Mouse (Mus musculus): ENCODE results near the gene Dbn1.

The Dbn1 gene

DNA sequence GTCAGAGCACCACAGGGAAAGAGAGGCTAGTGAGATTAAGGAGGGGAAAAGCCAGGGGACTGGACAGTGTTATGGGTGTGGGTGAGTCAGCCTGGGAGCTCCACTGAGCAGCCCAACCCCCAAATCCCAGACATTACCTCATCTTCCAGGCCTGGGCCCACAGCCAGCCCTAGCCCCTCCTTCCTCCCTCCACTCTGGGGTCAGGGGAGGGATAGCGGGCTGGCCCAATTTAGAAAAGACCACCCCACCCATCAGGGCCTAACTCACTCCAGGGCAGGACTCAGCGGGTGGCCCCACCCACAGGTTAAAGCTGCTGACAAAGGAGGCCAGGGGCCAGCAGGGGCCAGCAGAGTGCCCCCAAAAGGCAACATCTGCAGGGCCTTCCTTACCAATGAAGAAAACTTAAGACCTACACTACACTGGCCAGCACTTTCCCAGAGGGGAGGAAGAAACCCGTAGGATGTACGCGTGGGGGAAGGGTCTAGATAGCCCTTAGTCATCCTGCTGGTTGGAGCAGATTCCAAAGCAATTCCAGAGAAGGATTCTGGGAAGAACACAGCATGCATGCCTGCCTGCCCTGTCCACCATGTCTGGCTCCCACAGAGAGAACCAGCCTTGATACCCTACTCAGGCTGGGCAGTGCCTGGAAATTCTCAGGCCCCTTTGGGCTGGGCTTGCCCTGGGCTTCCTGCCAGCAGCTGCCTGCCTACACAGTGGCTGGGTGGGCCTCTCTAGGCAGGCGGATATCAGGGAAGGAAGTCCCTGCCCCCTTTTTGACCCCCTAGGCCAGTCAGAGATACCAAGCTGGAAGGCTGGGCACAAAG is 23.0 kb upstream of the Dbn1 start:
- no peak for DNase-seq (ENCODE audit: low spot score)

- DNase-seq (ENCODE audit: low spot score) = no peak
These were observed 22.4 kb upstream of the Dbn1 start for GRCm38 (mm10) chr13:55510332-55510667.

DNA sequence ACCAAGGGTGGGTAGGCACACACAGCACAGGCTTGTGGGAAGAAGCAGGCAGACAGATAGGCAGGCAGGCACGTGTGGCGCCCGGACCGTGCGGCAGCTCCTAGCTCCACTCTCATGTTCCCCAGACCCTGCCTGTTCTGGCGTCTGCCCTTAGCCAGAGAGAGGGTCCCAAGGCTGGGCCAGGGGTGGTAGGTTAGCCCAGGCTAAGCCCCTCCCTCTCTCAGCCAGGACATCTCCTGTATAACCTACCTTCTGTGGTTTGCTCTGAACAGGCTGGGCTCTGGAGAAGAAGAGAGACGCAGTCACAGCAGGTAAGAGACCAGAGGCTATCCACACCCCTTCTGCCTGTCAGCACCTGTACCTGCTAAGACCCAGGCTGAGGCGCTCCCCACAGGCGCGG is 20.6 kb upstream of the Dbn1 start:
- no peak for DNase-seq (ENCODE audit: low spot score)

DNA sequence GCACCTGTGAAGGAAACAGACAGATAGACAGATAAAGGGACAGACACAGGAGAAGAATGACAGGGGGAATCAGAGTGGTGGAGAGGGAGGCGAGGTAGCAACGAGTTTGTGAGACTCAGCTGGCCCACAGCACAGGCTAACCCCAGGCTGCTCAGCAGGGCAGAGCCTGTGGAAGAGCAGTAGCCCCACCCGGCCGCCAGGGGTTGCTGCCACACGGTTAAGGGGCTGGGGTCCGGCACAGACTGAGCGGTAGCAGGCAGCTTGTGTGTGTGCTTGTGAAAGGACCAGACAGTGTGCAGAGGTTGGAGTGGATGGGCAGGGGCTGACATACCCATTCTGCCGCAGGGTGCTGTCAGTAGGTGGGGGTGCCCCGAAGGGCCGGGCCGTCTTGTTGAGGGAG is 20.0 kb upstream of the Dbn1 start:
- no peak for DNase-seq (ENCODE audit: low spot score)

GRCm38 (mm10) chr13:55506697-55507096 is 18.8 kb upstream of the Dbn1 start:
- no peak for DNase-seq (ENCODE audit: low spot score)

DNA sequence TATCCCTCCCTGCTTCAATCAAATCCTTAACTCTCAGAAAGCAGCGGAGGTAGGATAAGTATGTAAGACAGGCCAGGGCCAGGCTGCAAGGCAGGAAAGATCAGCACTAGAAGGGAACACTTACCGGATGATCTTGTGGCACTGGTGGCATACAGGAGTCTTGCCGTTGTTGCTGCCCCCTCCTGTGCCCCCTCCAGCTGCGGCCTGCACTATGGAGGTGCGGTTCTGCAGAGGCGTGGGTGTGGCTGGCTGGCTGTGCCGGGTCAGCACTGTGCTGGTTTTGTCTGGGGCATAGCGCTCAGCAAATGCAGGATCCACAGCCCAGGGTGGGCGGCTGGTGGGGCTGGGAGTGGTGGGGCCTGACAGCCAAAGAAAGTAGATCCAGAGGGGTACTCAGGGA is 17.9 kb upstream of the Dbn1 start:
- no peak for DNase-seq (ENCODE audit: low spot score)

GRCm38 (mm10) chr13:55504390-55504789 is 16.5 kb upstream of the Dbn1 start:
- no peak for DNase-seq (ENCODE audit: low spot score)

- DNase-seq (ENCODE audit: low spot score) = no peak
These were observed 14.5 kb upstream of the Dbn1 start for GRCm38 (mm10) chr13:55502405-55502804.

- no peak for DNase-seq (ENCODE audit: low spot score)
These were observed 12.7 kb upstream of the Dbn1 start for GRCm38 (mm10) chr13:55500575-55500974.

- DNase-seq (ENCODE audit: low spot score) = no peak
These were observed 11.0 kb upstream of the Dbn1 start for GRCm38 (mm10) chr13:55498906-55499305.

DNA sequence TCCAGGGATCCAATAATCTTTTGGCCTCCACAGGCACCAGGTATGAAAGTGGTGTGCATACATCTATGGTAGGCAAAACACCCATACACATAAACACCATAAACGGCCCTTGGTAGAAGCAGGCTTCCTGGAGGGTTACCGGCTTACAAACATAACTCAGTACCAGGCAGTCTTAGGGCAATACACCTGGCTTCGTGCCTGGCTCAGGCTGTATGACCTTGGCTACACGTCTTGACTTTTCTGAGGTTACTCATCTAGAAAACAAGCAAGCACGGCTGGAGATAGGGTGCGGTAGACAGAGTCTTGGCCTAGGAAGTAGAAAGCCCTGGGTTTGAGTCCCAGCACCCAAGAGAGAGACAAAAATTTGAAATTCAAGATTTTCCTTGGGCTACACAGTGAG is 8.8 kb upstream of the Dbn1 start:
- no peak for DNase-seq (ENCODE audit: low spot score)

DNA sequence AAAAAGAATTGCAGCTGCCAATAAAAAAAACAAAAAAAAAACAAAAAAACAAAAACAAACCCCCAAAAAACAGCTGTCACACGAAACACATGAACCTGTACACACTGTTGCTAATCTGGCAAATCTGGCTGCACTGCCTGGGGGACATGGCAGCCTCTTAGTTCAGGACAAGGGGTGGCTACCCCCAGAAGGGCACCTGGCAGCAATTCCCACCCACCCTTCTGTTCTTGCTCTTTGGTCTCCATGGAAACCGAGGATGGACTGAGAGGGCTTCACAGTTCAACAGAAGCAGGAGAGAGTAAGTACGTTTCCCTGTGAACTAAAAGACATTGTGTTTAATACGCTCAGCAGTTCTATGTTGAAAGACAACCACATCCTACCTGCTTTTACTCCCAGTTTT is 7.8 kb upstream of the Dbn1 start:
- no peak for DNase-seq (ENCODE audit: low spot score)

DNA sequence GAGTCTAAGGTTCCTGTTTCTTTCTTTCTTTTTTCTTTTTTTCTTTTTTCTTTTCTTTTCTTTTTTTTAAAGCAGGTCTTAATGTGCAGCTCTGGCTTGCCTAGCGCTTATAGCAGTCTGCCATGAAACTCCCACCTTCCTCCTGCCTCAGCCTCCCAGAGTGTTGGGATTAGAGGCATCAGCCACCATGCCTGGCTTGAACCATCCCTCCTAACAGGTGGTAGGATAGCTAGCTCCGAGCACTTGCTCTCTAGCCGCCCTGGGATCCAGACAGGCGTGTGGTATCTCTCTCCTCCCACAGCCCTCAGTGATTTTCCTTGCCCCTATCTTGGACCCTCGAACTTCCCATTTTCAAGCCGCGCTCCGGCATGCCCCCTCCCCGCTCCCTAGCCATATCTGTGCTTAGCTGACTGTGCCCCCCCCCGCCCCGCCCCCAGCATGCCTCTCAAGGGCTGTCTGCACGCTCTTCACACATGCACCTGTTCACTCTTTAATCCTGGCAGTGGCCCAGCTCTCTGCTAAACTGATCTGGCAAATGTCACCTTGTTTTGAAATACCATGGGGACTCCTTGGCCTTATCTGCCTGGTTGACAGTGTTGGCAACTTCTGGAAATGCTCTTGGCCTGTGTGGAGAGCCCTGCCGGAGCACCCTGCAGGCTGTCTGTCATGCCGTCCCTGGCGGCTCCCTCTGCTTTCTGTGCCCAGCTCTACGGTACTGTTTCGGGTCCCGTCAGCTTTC is 7.1 kb upstream of the Dbn1 start:
- no peak for DNase-seq (ENCODE audit: low spot score)

GRCm38 (mm10) chr13:55494257-55494656 is 6.3 kb upstream of the Dbn1 start:
- no peak for DNase-seq (ENCODE audit: low spot score)

DNA sequence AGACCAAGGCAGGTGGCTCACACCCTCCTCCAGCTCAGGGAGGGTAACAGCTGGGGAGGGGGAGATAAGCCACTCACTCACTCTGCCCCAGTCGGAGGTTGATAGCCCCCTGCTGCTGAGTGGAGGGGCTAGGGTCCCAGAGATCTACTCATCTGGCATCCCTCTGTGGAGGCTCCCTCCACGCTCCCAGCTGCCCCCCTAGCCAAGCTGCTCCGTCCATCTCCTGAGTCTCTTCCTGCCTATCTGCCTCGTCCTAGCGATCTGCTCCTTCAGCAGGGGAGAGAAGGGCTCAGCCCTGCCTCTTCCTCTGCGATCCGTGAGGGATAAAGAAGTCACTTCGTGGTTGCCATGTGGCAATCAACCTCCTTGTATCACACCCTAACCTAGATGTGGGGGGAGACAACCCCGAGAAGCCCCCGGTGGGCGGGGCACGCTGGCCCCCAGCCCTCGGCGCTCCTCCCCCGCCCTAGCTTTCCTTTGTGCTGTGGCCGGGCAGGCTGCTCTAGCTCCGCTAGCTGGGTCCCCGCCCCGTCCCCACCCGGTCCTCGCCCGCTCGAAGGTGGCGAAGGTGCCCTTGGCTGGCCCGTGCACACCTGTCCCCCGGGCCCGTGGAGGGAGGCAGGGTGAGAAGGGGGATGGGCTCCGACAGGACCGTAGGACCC is 864 bp downstream of the Dbn1 start:
- DNase-seq (ENCODE audit: low spot score) = no peak

GRCm38 (mm10) chr13:55486029-55486794 is 1.7 kb downstream of the Dbn1 start:
- DNase-seq (ENCODE audit: low spot score) = no peak

DNA sequence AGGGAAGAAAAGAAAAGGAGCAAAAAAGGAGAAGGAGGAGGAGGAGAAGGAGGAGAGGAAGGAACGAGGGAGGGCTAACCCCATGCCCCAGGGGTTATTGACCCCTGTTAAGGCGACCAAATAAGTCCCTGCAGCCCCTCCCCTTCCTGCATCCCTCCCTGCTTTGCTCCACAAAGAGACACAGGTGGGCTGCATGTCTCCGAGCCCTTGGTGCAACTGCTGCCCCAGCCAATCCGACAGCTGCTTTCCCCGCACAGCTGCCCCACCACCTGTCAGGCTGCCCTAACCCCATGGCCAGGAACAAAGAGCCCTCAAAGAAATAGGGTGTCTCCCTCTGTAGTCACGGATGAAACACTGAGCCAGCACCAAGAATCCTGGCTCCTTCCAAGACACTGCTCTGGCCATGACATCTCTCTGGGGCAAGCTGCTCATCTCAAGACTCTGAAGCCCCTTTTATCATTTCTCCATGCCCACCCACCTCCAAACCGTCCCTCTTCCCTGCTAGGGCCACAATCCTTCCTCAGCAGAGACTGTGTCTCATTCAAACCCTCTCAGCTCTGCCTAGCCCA is 3.3 kb downstream of the Dbn1 start:
- no peak for DNase-seq (ENCODE audit: low spot score)

- peak; percentile 72 for DNase-seq (ENCODE audit: low spot score)
These were observed 4.3 kb downstream of the Dbn1 start for GRCm38 (mm10) chr13:55483593-55483992.

GRCm38 (mm10) chr13:55483071-55483470 is 4.8 kb downstream of the Dbn1 start:
- no peak for DNase-seq (ENCODE audit: low spot score)

- no peak for DNase-seq (ENCODE audit: low spot score)
These were observed 5.4 kb downstream of the Dbn1 start for GRCm38 (mm10) chr13:55482542-55482941.

GRCm38 (mm10) chr13:55479929-55480328 is 8.0 kb downstream of the Dbn1 start:
- DNase-seq (ENCODE audit: low spot score) = no peak

DNA sequence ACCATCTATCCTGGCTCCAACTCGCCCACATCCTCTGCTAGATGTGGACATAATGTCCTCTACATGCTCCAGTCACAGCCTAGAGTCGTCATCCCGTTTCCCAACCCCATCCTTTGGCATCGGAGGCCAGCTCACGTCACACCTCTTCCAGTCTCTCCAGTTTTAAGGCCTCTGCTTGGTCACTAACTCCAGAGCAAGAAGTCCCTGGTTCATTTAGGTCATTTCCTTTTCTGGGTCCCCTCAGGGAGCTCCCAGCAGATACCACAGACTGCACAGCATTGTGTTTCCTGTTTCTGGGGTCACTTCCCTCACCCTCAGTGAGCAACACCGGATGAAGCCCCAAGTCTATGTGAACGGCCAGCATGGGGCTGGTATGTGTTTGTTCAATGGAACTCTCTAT is 8.9 kb downstream of the Dbn1 start:
- DNase-seq (ENCODE audit: low spot score) = no peak
